Mouse (Mus musculus): ENCODE results near the gene Sec22b.

DNA sequence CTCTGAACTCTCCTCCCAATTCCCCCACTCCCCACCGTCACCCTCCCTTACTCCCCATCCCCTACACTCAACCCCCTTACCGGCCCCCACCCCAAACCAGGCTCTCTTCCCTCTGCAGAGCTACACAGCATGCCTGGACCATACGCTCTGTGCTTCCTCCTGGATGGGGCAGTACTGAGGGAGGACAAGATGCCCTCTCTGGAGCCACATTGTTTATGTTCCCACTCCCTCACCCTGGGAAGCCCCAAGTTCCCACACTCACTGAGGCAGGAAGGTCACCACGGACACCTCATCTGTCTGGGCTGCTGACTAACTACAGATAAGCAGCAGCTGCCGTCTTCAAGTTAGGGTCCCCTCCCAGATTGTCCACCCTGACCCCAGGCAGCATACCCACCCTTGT is 71.2 kb downstream of the Sec22b start:
- TF ChIP-seq POLR2A (IDR thresholded peaks at IDR 0.05; ENCODE audit: borderline replicate concordance, extremely low read depth, low read depth, low read length) (peak; percentile 28; the same call in 1 of the 2 replicates), CTCF (IDR thresholded peaks at IDR 0.05; ENCODE audit: insufficient read depth, low read length) (no peak)

Data from lung, adult 2 months (tissue).